Mouse (Mus musculus) embryonic fibroblast, embryonic 13.5 days (primary cell): ENCODE results near the gene Kalrn. TPM values are rescaled to one million over a fixed set of nuclear protein-coding genes. Genes with fewer than 3 reads are reported as not detected.

Source experiments
- H3K27ac ChIP-seq: 2 replicates; pipeline ENCODE4 v1.5.1; 2012; ENCODE audit warnings: low read length, control low read depth, inconsistent platforms; ENCODE audit not compliant: insufficient read depth
- H3K4me1 ChIP-seq: 2 replicates; pipeline ENCODE4 v1.6.1; 2011; ENCODE audit warnings: low read length; ENCODE audit not compliant: control insufficient read depth, insufficient read depth
- H3K4me3 ChIP-seq: 2 replicates; pipeline ENCODE4 v1.5.1; 2011; ENCODE audit warnings: mild to moderate bottlenecking, control low read depth, low read length; ENCODE audit not compliant: insufficient read depth
- CTCF ChIP-seq: IDR thresholded peaks from 2 replicates; pipeline ENCODE4 v1.5.1; 2011; ENCODE audit warnings: mild to moderate bottlenecking, control low read depth, low read length, moderate library complexity, borderline replicate concordance; ENCODE audit not compliant: insufficient read depth
- POLR2A ChIP-seq: IDR thresholded peaks from 2 replicates; pipeline ENCODE4 v1.6.1; 2011; ENCODE audit warnings: low read depth, mild to moderate bottlenecking, control low read depth, low read length, moderate library complexity
- polyA plus RNA-seq: library from polyadenylated mRNA; stranded (reverse); fragments of >200 nt; gene quantifications from 2 replicates; pipeline ENCODE4 v1.2.4, GENCODE M21; 2011; ENCODE audit warnings: low read depth; ENCODE audit not compliant: missing spikeins, insufficient read length

Kalrn gene
- polyA plus RNA-seq, 1 experiment = 25.5 TPM

- TF ChIP-seq CTCF = no peak
- TF ChIP-seq POLR2A = no peak
- no peak overlapping the region for H3K27ac ChIP-seq
- no peak overlapping the region for H3K4me3 ChIP-seq
- H3K4me1 ChIP-seq = peaks cover 30% of the 10 kb centered on the region
These were observed 12.9 kb downstream of the Kalrn start for GRCm38 (mm10) chr16:34560411-34560810.

GRCm38 (mm10) chr16:34557891-34558290 lies 15.4 kb downstream of the Kalrn start:
- Histone ChIP-seq H3K4me3 (no peak overlapping the region), H3K4me1 (peaks cover 29% of the 10 kb centered on the region), H3K27ac (no peak overlapping the region)
- TF ChIP-seq POLR2A = no peak
- TF ChIP-seq CTCF = no peak

- Histone ChIP-seq H3K4me3 (no peak overlapping the region), H3K27ac (no peak overlapping the region), H3K4me1 (peaks cover 14% of the 10 kb centered on the region)
- TF ChIP-seq CTCF (no peak), POLR2A (no peak)
These were observed 20.6 kb downstream of the Kalrn start for GRCm38 (mm10) chr16:34552731-34553130.

GRCm38 (mm10) chr16:34549470-34549999 lies 23.8 kb downstream of the Kalrn start:
- H3K4me1 ChIP-seq = peaks cover 11% of the 10 kb centered on the region
- TF ChIP-seq POLR2A = no peak
- no peak for TF ChIP-seq CTCF
- no peak overlapping the region for H3K4me3 ChIP-seq
- H3K27ac ChIP-seq = peak overlapping the region; percentile 59; the same call in 1 of the 2 replicates

GRCm38 (mm10) chr16:34546805-34547509 lies 26.4 kb downstream of the Kalrn start:
- H3K27ac ChIP-seq = no peak overlapping the region
- H3K4me1 ChIP-seq = peaks cover 7% of the 10 kb centered on the region
- H3K4me3 ChIP-seq = no peak overlapping the region
- TF ChIP-seq POLR2A (no peak), CTCF (no peak)

- no peak overlapping the region for H3K27ac ChIP-seq
- TF ChIP-seq POLR2A (no peak), CTCF (no peak)
- no peaks in the 10 kb centered on the region for H3K4me1 ChIP-seq
- no peak overlapping the region for H3K4me3 ChIP-seq
These were observed 29.6 kb downstream of the Kalrn start for GRCm38 (mm10) chr16:34543754-34544153.

- Histone ChIP-seq H3K4me3 (no peak overlapping the region), H3K4me1 (no peaks in the 10 kb centered on the region), H3K27ac (no peak overlapping the region)
- TF ChIP-seq CTCF = no peak
- no peak for TF ChIP-seq POLR2A
These were observed 31.0 kb downstream of the Kalrn start for GRCm38 (mm10) chr16:34542341-34542740.

GRCm38 (mm10) chr16:34538679-34539185 lies 34.6 kb downstream of the Kalrn start:
- no peak overlapping the region for H3K27ac ChIP-seq
- TF ChIP-seq CTCF (no peak), POLR2A (no peak)
- H3K4me1 ChIP-seq = no peaks in the 10 kb centered on the region
- H3K4me3 ChIP-seq = no peak overlapping the region

- TF ChIP-seq POLR2A = no peak
- TF ChIP-seq CTCF = no peak
- Histone ChIP-seq H3K4me1 (no peaks in the 10 kb centered on the region), H3K4me3 (no peak overlapping the region), H3K27ac (no peak overlapping the region)
These were observed 37.0 kb downstream of the Kalrn start for GRCm38 (mm10) chr16:34536300-34536699.

- no peak for TF ChIP-seq CTCF
- no peak for TF ChIP-seq POLR2A
- no peaks in the 10 kb centered on the region for H3K4me1 ChIP-seq
- no peak overlapping the region for H3K4me3 ChIP-seq
- H3K27ac ChIP-seq = no peak overlapping the region
These were observed 38.2 kb downstream of the Kalrn start for GRCm38 (mm10) chr16:34535135-34535534.

GRCm38 (mm10) chr16:34531506-34531905 lies 41.8 kb downstream of the Kalrn start:
- Histone ChIP-seq H3K4me1 (peaks cover 7% of the 10 kb centered on the region), H3K27ac (no peak overlapping the region), H3K4me3 (no peak overlapping the region)
- TF ChIP-seq CTCF (0 out of 2 replicates have a peak, but pooled peaks have one; percentile 36), POLR2A (no peak)
